Mouse (Mus musculus) lung, embryonic 16.5 days (tissue): ENCODE results near the gene B3galt1. TPM values are rescaled to one million over a fixed set of nuclear protein-coding genes. Genes with fewer than 3 reads are reported as not detected.

Experiments
- ATAC-seq: fragments of 200-750 bp; cut with Nextera tagmentation; 2 replicates; pipeline ENCODE4 v1.8.0; 2017; ENCODE audit warnings: low read depth, mild to moderate bottlenecking, moderate library complexity
- H3K27ac ChIP-seq: fragments of 300-500 bp; sonication (generic); 2 replicates; pipeline ENCODE4 v1.5.1; 2014; ENCODE audit warnings: mild to moderate bottlenecking, control low read depth, low read length
- H3K27me3 ChIP-seq: fragments of 300-500 bp; sonication (generic); 2 replicates; pipeline ENCODE4 v1.6.1; 2014; ENCODE audit warnings: low read depth, low read length, mixed read lengths; ENCODE audit not compliant: control insufficient read depth, insufficient read depth
- H3K36me3 ChIP-seq: fragments of 300-500 bp; sonication (generic); 2 replicates; pipeline ENCODE4 v1.6.1; 2014; ENCODE audit warnings: low read length; ENCODE audit not compliant: control insufficient read depth, insufficient read depth
- H3K4me1 ChIP-seq: fragments of 300-500 bp; sonication (generic); replicated peaks from 2 replicates; pipeline ENCODE4 v1.6.1; 2014; ENCODE audit warnings: low read length, mixed read lengths; ENCODE audit not compliant: control insufficient read depth, insufficient read depth
- H3K4me2 ChIP-seq: fragments of 300-500 bp; sonication (generic); 2 replicates; pipeline ENCODE4 v1.6.1; 2014; ENCODE audit warnings: low read depth, low read length, control low read depth
- H3K4me3 ChIP-seq: fragments of 300-500 bp; sonication (generic); 2 replicates; pipeline ENCODE4 v1.5.1; 2014; ENCODE audit warnings: mild to moderate bottlenecking, low read length, control low read depth
- H3K9ac ChIP-seq: fragments of 300-500 bp; sonication (generic); 2 replicates; pipeline ENCODE4 v1.6.1; 2014; ENCODE audit warnings: low read length, control low read depth
- H3K9me3 ChIP-seq: fragments of 300-500 bp; sonication (generic); 2 replicates; pipeline ENCODE4 v1.6.1; 2016; ENCODE audit warnings: low read length; ENCODE audit not compliant: control insufficient read depth
- WGBS: fragments of 180-500 bp; shearing (Covaris S2); extraction: QIAGEN DNeasy Blood & Tissue Kit; methylation state at CpG from one replicate; pipeline ENCODE4 v1.1.7; 2014; 5-methylcytosine and 5-hydroxymethylcytosine counted together
- polyA plus RNA-seq: library from polyadenylated mRNA; unstranded; fragments of >200 nt; fragmentation: Nextera tagmentation; extraction: Ambion mirVana; gene quantifications from 2 replicates; pipeline ENCODE4 v1.2.1, GENCODE M21; 2015

The B3galt1 gene
- polyA plus RNA-seq, 1 experiment from 2014 or later, result 2.0 TPM

DNA sequence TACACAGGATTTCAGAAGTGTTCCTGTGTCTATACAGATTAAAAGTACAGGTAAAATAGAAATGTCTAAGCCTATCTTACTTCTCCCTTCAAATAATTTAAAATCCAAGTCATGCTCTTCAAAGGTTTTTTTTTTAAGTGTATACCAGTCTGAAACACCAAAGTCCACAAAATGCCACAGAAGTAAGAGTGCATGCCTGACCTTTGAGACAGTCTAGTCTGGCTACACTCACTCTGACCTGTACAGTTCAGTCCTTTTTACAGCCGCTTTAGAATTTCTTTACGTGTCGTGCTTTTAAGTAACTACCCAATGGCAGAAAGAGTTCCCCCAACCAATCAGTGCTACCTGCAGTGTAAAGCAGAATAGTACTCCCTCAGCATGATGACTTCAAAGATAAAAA, 314.2 kb downstream of the B3galt1 start:
- H3K9ac ChIP-seq, result no peak overlapping the region
- no peak overlapping the region for H3K27ac ChIP-seq
- 75% methylated on average over 3 of the region's 3 CpGs for WGBS
- no peak overlapping the region for H3K4me2 ChIP-seq
- H3K9me3 ChIP-seq, result no peaks in the 10 kb centered on the region
- no peaks in the 10 kb centered on the region for H3K4me1 ChIP-seq
- no peaks in the 10 kb centered on the region for H3K27me3 ChIP-seq
- no peak for ATAC-seq
- no peaks in the 10 kb centered on the region for H3K36me3 ChIP-seq
- no peak overlapping the region for H3K4me3 ChIP-seq

GRCm38 (mm10) chr2:67881713-67882281, 316.1 kb downstream of the B3galt1 start:
- Histone ChIP-seq H3K9ac (no peak overlapping the region), H3K27me3 (no peaks in the 10 kb centered on the region), H3K27ac (no peak overlapping the region), H3K9me3 (no peaks in the 10 kb centered on the region), H3K4me1 (no peaks in the 10 kb centered on the region), H3K36me3 (no peaks in the 10 kb centered on the region), H3K4me3 (no peak overlapping the region), H3K4me2 (no peak overlapping the region)
- 80% methylated on average over 1 of the region's 1 CpGs for WGBS
- ATAC-seq, result no peak

GRCm38 (mm10) chr2:67897956-67898689, 332.5 kb downstream of the B3galt1 start:
- Histone ChIP-seq H3K36me3 (no peaks in the 10 kb centered on the region), H3K4me1 (no peaks in the 10 kb centered on the region), H3K27ac (no peak overlapping the region), H3K27me3 (no peaks in the 10 kb centered on the region), H3K4me2 (no peak overlapping the region), H3K9me3 (no peaks in the 10 kb centered on the region), H3K9ac (no peak overlapping the region), H3K4me3 (no peak overlapping the region)
- no peak for ATAC-seq
- WGBS, result 75% methylated on average over 2 of the region's 2 CpGs

- no peak for ATAC-seq
- WGBS, result 81% methylated on average over 6 of the region's 6 CpGs
- no peaks in the 10 kb centered on the region for H3K4me1 ChIP-seq
Observed at GRCm38 (mm10) chr2:67901574-67901973, 335.9 kb downstream of the B3galt1 start.

GRCm38 (mm10) chr2:67902651-67903292, 337.1 kb downstream of the B3galt1 start:
- Histone ChIP-seq H3K27me3 (no peaks in the 10 kb centered on the region), H3K4me2 (no peak overlapping the region), H3K4me1 (no peaks in the 10 kb centered on the region), H3K27ac (no peak overlapping the region), H3K9ac (no peak overlapping the region), H3K9me3 (no peaks in the 10 kb centered on the region), H3K36me3 (no peaks in the 10 kb centered on the region), H3K4me3 (no peak overlapping the region)
- no peak for ATAC-seq
- 79% methylated on average over 8 of the region's 8 CpGs for WGBS

More at GRCm38 (mm10) chr2:67901574-67901973, 335.9 kb downstream of the B3galt1 start:
- Histone ChIP-seq H3K9me3 (no peaks in the 10 kb centered on the region), H3K4me2 (no peak overlapping the region), H3K4me3 (no peak overlapping the region), H3K27ac (no peak overlapping the region), H3K36me3 (no peaks in the 10 kb centered on the region), H3K27me3 (no peaks in the 10 kb centered on the region), H3K9ac (no peak overlapping the region)

DNA sequence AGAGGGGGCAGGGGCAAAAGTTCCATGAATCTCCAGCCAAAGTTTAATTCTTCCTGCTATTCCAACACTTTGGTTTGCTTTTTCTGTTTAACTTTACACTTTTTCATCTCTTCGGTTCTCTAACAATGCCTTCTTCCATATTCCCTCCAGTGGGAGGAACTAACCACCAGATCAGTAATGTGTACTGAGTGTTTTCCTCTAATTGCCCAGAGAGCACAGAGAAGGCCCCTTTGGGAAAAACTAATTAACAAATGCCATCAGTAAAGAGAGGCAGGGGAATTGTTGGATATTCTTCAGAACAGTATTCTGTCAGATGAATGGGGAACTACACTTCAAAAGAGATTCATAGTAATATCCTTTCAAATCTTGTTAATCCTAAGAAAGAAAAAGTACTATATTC, 338.1 kb downstream of the B3galt1 start:
- Histone ChIP-seq H3K9me3 (no peaks in the 10 kb centered on the region), H3K36me3 (no peaks in the 10 kb centered on the region), H3K4me2 (no peak overlapping the region), H3K4me3 (no peak overlapping the region), H3K27ac (no peak overlapping the region), H3K27me3 (no peaks in the 10 kb centered on the region), H3K4me1 (no peaks in the 10 kb centered on the region), H3K9ac (no peak overlapping the region)
- 71% methylated on average over 1 of the region's 1 CpGs for WGBS
- no peak for ATAC-seq

GRCm38 (mm10) chr2:67931994-67932393, 366.3 kb downstream of the B3galt1 start:
- no peak overlapping the region for H3K4me3 ChIP-seq
- H3K4me1 ChIP-seq, result no peaks in the 10 kb centered on the region
- H3K27ac ChIP-seq, result no peak overlapping the region
- H3K4me2 ChIP-seq, result no peak overlapping the region
- no peak overlapping the region for H3K9ac ChIP-seq
- no peaks in the 10 kb centered on the region for H3K36me3 ChIP-seq
- 78% methylated on average over 3 of the region's 3 CpGs for WGBS
- H3K27me3 ChIP-seq, result no peaks in the 10 kb centered on the region
- ATAC-seq, result no peak
- H3K9me3 ChIP-seq, result no peaks in the 10 kb centered on the region

- no peak overlapping the region for H3K27ac ChIP-seq
- no peak for ATAC-seq
- WGBS, result 58% methylated on average over 3 of the region's 3 CpGs
Observed at GRCm38 (mm10) chr2:67948408-67948807, 382.7 kb downstream of the B3galt1 start.

DNA sequence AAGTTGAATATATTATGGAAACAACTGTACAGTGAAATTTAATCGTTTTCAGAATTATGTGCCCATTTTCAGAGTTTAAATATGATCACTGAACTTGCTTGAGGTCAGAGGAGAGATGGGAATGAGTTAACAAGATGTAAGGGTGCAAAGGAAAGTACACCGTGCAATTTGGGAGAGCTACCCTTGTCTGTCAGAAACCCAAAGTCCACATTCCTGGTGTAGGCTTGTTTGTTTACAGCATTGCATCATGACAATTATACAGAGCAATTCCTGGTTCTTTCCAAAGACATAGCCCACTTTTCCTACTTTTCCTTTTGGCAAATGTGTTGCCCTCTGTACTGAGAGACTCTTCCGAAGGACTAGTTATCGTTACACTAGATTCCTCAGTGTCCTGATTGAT, 390.5 kb downstream of the B3galt1 start:
- Histone ChIP-seq H3K9me3 (no peaks in the 10 kb centered on the region), H3K4me2 (no peak overlapping the region), H3K36me3 (no peaks in the 10 kb centered on the region), H3K4me3 (no peak overlapping the region), H3K9ac (no peak overlapping the region), H3K27me3 (no peaks in the 10 kb centered on the region), H3K4me1 (no peaks in the 10 kb centered on the region), H3K27ac (no peak overlapping the region)
- no peak for ATAC-seq
- 81% methylated on average over 4 of the region's 4 CpGs for WGBS

More at GRCm38 (mm10) chr2:67948408-67948807, 382.7 kb downstream of the B3galt1 start:
- Histone ChIP-seq H3K4me2 (no peak overlapping the region), H3K9me3 (no peaks in the 10 kb centered on the region), H3K27me3 (no peaks in the 10 kb centered on the region), H3K4me3 (no peak overlapping the region), H3K4me1 (no peaks in the 10 kb centered on the region), H3K36me3 (no peaks in the 10 kb centered on the region), H3K9ac (no peak overlapping the region)
